Mouse (Mus musculus): Measurements from ENCODE around the gene Tmem42.

- no peak for TF ChIP-seq EP300 (IDR thresholded peaks at IDR 0.05; ENCODE audit: insufficient read depth, low read depth, low read length)
- no peak for TF ChIP-seq CTCF (IDR thresholded peaks at IDR 0.05)
- TF ChIP-seq POLR2A (IDR thresholded peaks at IDR 0.05; ENCODE audit: insufficient read depth, low read depth, low read length) = no peak
Observed at GRCm38 (mm10) chr9:123021636-123022379, 682 bp downstream of the Tmem42 start.

Data from heart, adult 2 months (tissue).